ENCODE assay signal across 8 mouse cellular contexts in the genomic region with DNA sequence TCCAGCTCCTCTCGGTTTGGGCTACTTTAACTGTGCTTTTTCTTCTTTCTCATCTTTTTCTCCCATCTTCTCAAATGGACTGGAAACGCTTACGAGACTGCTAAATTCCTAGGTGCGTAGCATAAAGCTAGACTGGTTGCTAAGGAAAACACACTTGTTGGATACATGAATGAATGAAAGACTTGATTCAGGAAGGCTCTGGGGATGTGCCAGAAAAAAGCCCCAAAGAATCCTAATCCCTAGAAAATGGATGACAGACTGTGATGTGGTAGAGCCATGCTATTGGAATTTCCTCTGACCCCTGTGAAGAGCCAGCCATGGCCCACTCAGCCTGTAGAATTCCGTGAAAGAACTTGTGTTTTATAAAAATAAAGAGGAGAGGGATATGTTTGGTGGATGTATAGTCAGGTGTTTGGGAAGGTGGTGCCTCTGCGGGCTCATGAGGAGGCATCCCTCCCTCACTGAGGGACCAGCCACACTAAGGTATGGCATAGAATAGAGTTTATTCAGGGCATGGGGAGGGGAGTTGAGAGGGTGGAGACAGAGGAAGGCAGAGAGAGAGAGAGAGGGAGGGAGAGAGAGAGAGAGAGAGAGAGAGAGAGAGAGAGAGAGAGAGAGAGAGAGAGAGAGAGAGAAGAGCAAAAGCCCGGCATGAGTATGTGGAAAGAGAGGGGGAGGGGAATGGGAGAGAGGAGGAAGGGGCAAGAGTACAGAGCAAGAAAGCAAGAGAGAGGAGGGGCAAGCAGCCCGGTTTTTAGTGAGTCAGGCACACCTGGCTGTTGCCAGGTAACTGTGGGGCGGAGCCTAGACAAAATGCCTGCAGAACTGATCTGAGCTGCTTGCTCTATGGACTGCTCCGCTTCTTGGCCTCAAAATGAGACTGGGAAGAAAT. TPM values are rescaled to one million over a fixed set of nuclear protein-coding genes. Genes with fewer than 3 reads are reported as not detected.
DNase-seq lines count a peak whose midpoint lies in the region; ATAC-seq and TF ChIP-seq lines count a peak whose summit lies in the region.

No protein-coding gene starts in this region.

- 29% methylated on average over 10 of the region's 10 CpGs for WGBS in hindbrain, embryonic 16.5 days
- WGBS in limb, embryonic 14.5 days, result 28% methylated on average over 10 of the region's 10 CpGs

- peak; percentile 33 for DNase-seq in testis, postnatal 14 days (ENCODE audit: low spot score)
- no peak for DNase-seq in testis, postnatal 10 days (ENCODE audit: low spot score)
- peak; percentile 63 for DNase-seq in limb, embryonic 14.5 days (ENCODE audit: low spot score)
- peak; percentile 75 for DNase-seq in yolk sac, embryonic 10.5 days (ENCODE audit: low spot score)
- DNase-seq in left cerebral cortex, postnatal 4 days, result no peak
- no peak for DNase-seq in layer of hippocampus, adult 9-11 months
- DNase-seq in cerebellum, adult 11 months, result no peak

- H3K36me3 ChIP-seq in hindbrain, embryonic 16.5 days (ENCODE audit: control insufficient read depth, insufficient read depth, low read length), result no peaks in the 10 kb centered on the region
- no peaks in the 10 kb centered on the region for H3K36me3 ChIP-seq in limb, embryonic 14.5 days (ENCODE audit: control insufficient read depth, insufficient read depth, low read length)

- no peak for TF ChIP-seq POLR2A in limb, embryonic 14.5 days (IDR thresholded peaks at IDR 0.05; ENCODE audit: borderline replicate concordance, extremely low read depth, insufficient read depth, insufficient read length)

- no peak overlapping the region for H3K4me3 ChIP-seq in hindbrain, embryonic 16.5 days (ENCODE audit: low read length)
- no peak overlapping the region for H3K4me3 ChIP-seq in limb, embryonic 14.5 days (replicated peaks; ENCODE audit: low read length)

- no peaks in the 10 kb centered on the region for H3K27me3 ChIP-seq in hindbrain, embryonic 16.5 days (replicated peaks; ENCODE audit: control insufficient read depth, insufficient read depth, low read length)
- no peaks in the 10 kb centered on the region for H3K27me3 ChIP-seq in limb, embryonic 14.5 days (ENCODE audit: control insufficient read depth, insufficient read depth, low read length)

- peak; percentile 75 for ATAC-seq in hindbrain, embryonic 16.5 days
- ATAC-seq in limb, embryonic 14.5 days (ENCODE audit: low FRiP score, low read depth), result peak; percentile 47

- intact Hi-C loops in left cerebral cortex, postnatal 4 days (cut with DNase I), result no loop called here

- peaks cover 4% of the 10 kb centered on the region for H3K4me1 ChIP-seq in hindbrain, embryonic 16.5 days (ENCODE audit: control insufficient read depth, insufficient read depth, low read depth, low read length)
- H3K4me1 ChIP-seq in limb, embryonic 14.5 days (ENCODE audit: control insufficient read depth, insufficient read depth, low read length), result no peaks in the 10 kb centered on the region

- H3K9ac ChIP-seq in hindbrain, embryonic 16.5 days (ENCODE audit: low read depth, low read length), result no peak overlapping the region
- H3K9ac ChIP-seq in limb, embryonic 14.5 days (ENCODE audit: low read depth, low read length, severe bottlenecking), result no peak overlapping the region

- H3K27ac ChIP-seq in hindbrain, embryonic 16.5 days (ENCODE audit: low read depth, low read length), result no peak overlapping the region
- peak overlapping the region; percentile 21 for H3K27ac ChIP-seq in limb, embryonic 14.5 days (replicated peaks; ENCODE audit: low read depth, low read length)

- H3K4me2 ChIP-seq in hindbrain, embryonic 16.5 days (ENCODE audit: low read length), result peak overlapping the region; percentile 28
- peak overlapping the region; percentile 17; the same call in 1 of the 2 replicates for H3K4me2 ChIP-seq in limb, embryonic 14.5 days (replicated peaks; ENCODE audit: low read depth, low read length, severe bottlenecking)

- H3K9me3 ChIP-seq in hindbrain, embryonic 16.5 days (ENCODE audit: control insufficient read depth, low read length), result no peaks in the 10 kb centered on the region
- H3K9me3 ChIP-seq in limb, embryonic 14.5 days (ENCODE audit: control insufficient read depth, low read length), result no peaks in the 10 kb centered on the region

RNA-seq across cellular contexts. Expression of a gene that starts 8.2 kb away (rescaled TPM):
- 4.5 and 5.5 TPM in 2 replicates for polyA plus RNA-seq in hindbrain, embryonic 16.5 days (2015; fragmentation: Nextera tagmentation; extraction: Ambion mirVana)
- 7.5 and 8.8 TPM in 2 replicates for polyA plus RNA-seq in limb, embryonic 14.5 days (2012; rRNA removed)
- 4.1 and 6.2 TPM in 2 replicates for polyA plus RNA-seq in limb, embryonic 14.5 days (2014; fragmentation: Nextera tagmentation; extraction: Ambion mirVana)
- total RNA-seq in left cerebral cortex, postnatal 4 days (2021), result 10 to 100 TPM; 42.9 to 46.9 TPM

RNA-seq across cellular contexts. Expression of a gene that starts 15.3 kb away (rescaled TPM):
- 145 and 146 TPM in 2 replicates for polyA plus RNA-seq in hindbrain, embryonic 16.5 days (2015; fragmentation: Nextera tagmentation; extraction: Ambion mirVana)
- 77.7 and 117 TPM in 2 replicates for polyA plus RNA-seq in limb, embryonic 14.5 days (2012; rRNA removed)
- polyA plus RNA-seq in limb, embryonic 14.5 days (2014; fragmentation: Nextera tagmentation; extraction: Ambion mirVana), result 149 and 160 TPM in 2 replicates
- total RNA-seq in left cerebral cortex, postnatal 4 days (2021), result 10 to 100 TPM; 75.0 to 78.1 TPM

RNA-seq across cellular contexts. Expression of a gene that starts 53.1 kb away (rescaled TPM):
- polyA plus RNA-seq in hindbrain, embryonic 16.5 days (2015; fragmentation: Nextera tagmentation; extraction: Ambion mirVana), result 6.1 and 6.4 TPM in 2 replicates
- polyA plus RNA-seq in limb, embryonic 14.5 days (2012; rRNA removed), result 15.7 and 18.7 TPM in 2 replicates
- polyA plus RNA-seq in limb, embryonic 14.5 days (2014; fragmentation: Nextera tagmentation; extraction: Ambion mirVana), result 24.7 and 26.8 TPM in 2 replicates
- 1 to 10 TPM; 1.6 to 2.5 TPM for total RNA-seq in left cerebral cortex, postnatal 4 days (2021)

RNA-seq across cellular contexts. Expression of a gene that starts 53.5 kb away (rescaled TPM):
- polyA plus RNA-seq in hindbrain, embryonic 16.5 days (2015; fragmentation: Nextera tagmentation; extraction: Ambion mirVana), result 45.4 and 45.6 TPM in 2 replicates
- 32.5 and 37.5 TPM in 2 replicates for polyA plus RNA-seq in limb, embryonic 14.5 days (2012; rRNA removed)
- polyA plus RNA-seq in limb, embryonic 14.5 days (2014; fragmentation: Nextera tagmentation; extraction: Ambion mirVana), result 51.7 and 54.1 TPM in 2 replicates
- total RNA-seq in left cerebral cortex, postnatal 4 days (2021), result 10 to 100 TPM; 27.0 to 30.0 TPM

Comparison
In these comparisons a context has a peak if more than half of its experiments do, and no peak if none do; other contexts are left out.
1. DNase-seq: peak in testis, postnatal 14 days (single experiment), limb, embryonic 14.5 days (single experiment) and yolk sac, embryonic 10.5 days (single experiment); none in testis, postnatal 10 days (single experiment), left cerebral cortex, postnatal 4 days (single experiment), layer of hippocampus, adult 9-11 months (single experiment) and cerebellum, adult 11 months (single experiment).